Mouse (Mus musculus): ENCODE data around the gene Anks1b. TPM values are rescaled to one million over a fixed set of nuclear protein-coding genes. Genes with fewer than 3 reads are reported as not detected.

The Anks1b gene
- polyA plus RNA-seq, 1 experiment: 0.19 TPM

- no peaks in the 10 kb centered on the region; the same call in 1 of the 2 replicates for H3K4me1 ChIP-seq (ENCODE audit: control insufficient read depth, insufficient read depth, insufficient read length)
- no peak overlapping the region for H3K4me3 ChIP-seq (ENCODE audit: extremely low read depth, insufficient read depth, insufficient read length)
- H3K27me3 ChIP-seq (ENCODE audit: control insufficient read depth, insufficient read depth, low read length): no peaks in the 10 kb centered on the region
- no peak overlapping the region for H3K27ac ChIP-seq (ENCODE audit: insufficient read depth, low read length)
- H3K36me3 ChIP-seq (ENCODE audit: control insufficient read depth, insufficient read depth, low read length): no peaks in the 10 kb centered on the region
- no peak for TF ChIP-seq CTCF (IDR thresholded peaks at IDR 0.05; ENCODE audit: extremely low read depth, insufficient read depth, insufficient read length, insufficient replicate concordance)
- TF ChIP-seq POLR2A (IDR thresholded peaks at IDR 0.05; ENCODE audit: low read depth, low read length): no peak
- 70% methylated on average over 6 of the region's 6 CpGs for WGBS
- DNase-seq (ENCODE audit: low read depth in 1 of 2, low spot score in 2 of 2): no peak
Measured at GRCm38 (mm10) chr10:90577099-90577461, 703.8 kb downstream of the Anks1b start.

- no peak overlapping the region for H3K4me3 ChIP-seq (ENCODE audit: extremely low read depth, insufficient read depth, insufficient read length)
- no peaks in the 10 kb centered on the region; the same call in 1 of the 2 replicates for H3K4me1 ChIP-seq (ENCODE audit: control insufficient read depth, insufficient read depth, insufficient read length)
- 79% methylated on average over 9 of the region's 9 CpGs for WGBS
- no peaks in the 10 kb centered on the region for H3K27me3 ChIP-seq (ENCODE audit: control insufficient read depth, insufficient read depth, low read length)
- DNase-seq (ENCODE audit: low read depth in 1 of 2, low spot score in 2 of 2): no peak
- H3K36me3 ChIP-seq (ENCODE audit: control insufficient read depth, insufficient read depth, low read length): no peaks in the 10 kb centered on the region
- TF ChIP-seq POLR2A (IDR thresholded peaks at IDR 0.05; ENCODE audit: low read depth, low read length) (no peak), CTCF (IDR thresholded peaks at IDR 0.05; ENCODE audit: extremely low read depth, insufficient read depth, insufficient read length, insufficient replicate concordance) (no peak)
- no peak overlapping the region for H3K27ac ChIP-seq (ENCODE audit: insufficient read depth, low read length)
Measured at GRCm38 (mm10) chr10:90577777-90578176, 704.5 kb downstream of the Anks1b start.

GRCm38 (mm10) chr10:90579970-90580369, 706.7 kb downstream of the Anks1b start:
- H3K4me3 ChIP-seq (ENCODE audit: extremely low read depth, insufficient read depth, insufficient read length): no peak overlapping the region
- H3K27ac ChIP-seq (ENCODE audit: insufficient read depth, low read length): no peak overlapping the region
- no peak for DNase-seq (ENCODE audit: low read depth in 1 of 2, low spot score in 2 of 2)
- 75% methylated on average over 5 of the region's 5 CpGs for WGBS
- H3K4me1 ChIP-seq (ENCODE audit: control insufficient read depth, insufficient read depth, insufficient read length): no peaks in the 10 kb centered on the region; the same call in 1 of the 2 replicates
- H3K27me3 ChIP-seq (ENCODE audit: control insufficient read depth, insufficient read depth, low read length): no peaks in the 10 kb centered on the region
- H3K36me3 ChIP-seq (ENCODE audit: control insufficient read depth, insufficient read depth, low read length): no peaks in the 10 kb centered on the region
- no peak for TF ChIP-seq POLR2A (IDR thresholded peaks at IDR 0.05; ENCODE audit: low read depth, low read length)
- no peak for TF ChIP-seq CTCF (IDR thresholded peaks at IDR 0.05; ENCODE audit: extremely low read depth, insufficient read depth, insufficient read length, insufficient replicate concordance)

GRCm38 (mm10) chr10:90584052-90584451, 710.7 kb downstream of the Anks1b start:
- WGBS: 76% methylated on average over 4 of the region's 4 CpGs
- Histone ChIP-seq H3K4me3 (ENCODE audit: extremely low read depth, insufficient read depth, insufficient read length) (no peak overlapping the region), H3K27ac (ENCODE audit: insufficient read depth, low read length) (no peak overlapping the region), H3K36me3 (ENCODE audit: control insufficient read depth, insufficient read depth, low read length) (no peaks in the 10 kb centered on the region), H3K27me3 (ENCODE audit: control insufficient read depth, insufficient read depth, low read length) (no peaks in the 10 kb centered on the region), H3K4me1 (ENCODE audit: control insufficient read depth, insufficient read depth, insufficient read length) (no peaks in the 10 kb centered on the region; the same call in 1 of the 2 replicates)
- no peak for TF ChIP-seq CTCF (IDR thresholded peaks at IDR 0.05; ENCODE audit: extremely low read depth, insufficient read depth, insufficient read length, insufficient replicate concordance)
- TF ChIP-seq POLR2A (IDR thresholded peaks at IDR 0.05; ENCODE audit: low read depth, low read length): no peak
- DNase-seq (ENCODE audit: low read depth in 1 of 2, low spot score in 2 of 2): no peak

DNA sequence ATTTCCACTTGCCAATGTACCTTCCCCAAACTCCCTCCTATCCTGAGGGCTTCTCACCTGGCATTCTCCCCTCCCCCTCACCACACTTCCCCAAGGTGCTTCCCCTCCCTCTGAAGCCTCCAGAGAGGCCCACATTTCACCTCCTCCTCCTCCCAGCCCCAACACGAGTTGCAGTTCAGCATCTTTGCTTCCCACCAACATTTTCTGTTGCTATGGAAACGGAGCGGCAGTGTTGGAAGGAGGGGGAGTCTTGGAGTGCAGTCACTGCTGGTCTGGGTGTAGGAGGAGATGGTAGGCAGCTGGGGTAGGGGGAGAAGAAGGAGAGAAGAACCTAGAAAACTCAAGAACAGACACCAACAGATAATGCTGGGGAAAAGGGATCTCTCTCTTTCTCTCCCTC, 722.8 kb downstream of the Anks1b start:
- WGBS: 25% methylated on average over 3 of the region's 3 CpGs
- no peaks in the 10 kb centered on the region for H3K36me3 ChIP-seq (ENCODE audit: control insufficient read depth, insufficient read depth, low read length)

DNA sequence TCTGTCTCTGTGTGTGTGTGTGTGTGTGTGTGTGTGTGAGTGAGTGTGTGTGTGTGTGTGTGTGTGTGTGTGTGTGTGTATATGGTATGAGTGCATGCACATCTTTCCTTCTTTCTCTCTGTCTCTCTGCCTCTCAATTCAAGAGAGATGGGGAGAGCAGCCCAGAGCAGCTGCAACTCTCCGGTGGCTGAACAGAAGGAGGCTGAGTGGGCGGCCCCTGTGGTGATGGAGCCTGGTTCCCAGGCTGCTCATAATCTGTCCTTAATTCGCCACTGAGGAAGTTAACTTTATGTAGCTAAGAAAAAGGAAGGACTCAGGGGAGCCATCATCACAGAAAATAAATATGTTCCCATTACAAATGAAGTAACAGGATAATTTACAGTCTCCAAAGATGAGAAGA, 723.3 kb downstream of the Anks1b start:
- Histone ChIP-seq H3K27me3 (ENCODE audit: control insufficient read depth, insufficient read depth, low read length) (no peaks in the 10 kb centered on the region), H3K4me3 (ENCODE audit: extremely low read depth, insufficient read depth, insufficient read length) (no peak overlapping the region), H3K4me1 (ENCODE audit: control insufficient read depth, insufficient read depth, insufficient read length) (no peaks in the 10 kb centered on the region), H3K36me3 (ENCODE audit: control insufficient read depth, insufficient read depth, low read length) (no peaks in the 10 kb centered on the region), H3K27ac (ENCODE audit: insufficient read depth, low read length) (no peak overlapping the region)
- TF ChIP-seq CTCF (IDR thresholded peaks at IDR 0.05; ENCODE audit: extremely low read depth, insufficient read depth, insufficient read length, insufficient replicate concordance): no peak
- no peak for TF ChIP-seq POLR2A (IDR thresholded peaks at IDR 0.05; ENCODE audit: low read depth, low read length)
- 45% methylated on average over 3 of the region's 3 CpGs for WGBS
- no peak for DNase-seq (ENCODE audit: low read depth in 1 of 2, low spot score in 2 of 2)

More for the DNA sequence above, 722.8 kb downstream of the Anks1b start:
- H3K27ac ChIP-seq (ENCODE audit: insufficient read depth, low read length): no peak overlapping the region
- no peaks in the 10 kb centered on the region for H3K4me1 ChIP-seq (ENCODE audit: control insufficient read depth, insufficient read depth, insufficient read length)
- no peaks in the 10 kb centered on the region for H3K27me3 ChIP-seq (ENCODE audit: control insufficient read depth, insufficient read depth, low read length)
- DNase-seq (ENCODE audit: low read depth in 1 of 2, low spot score in 2 of 2): no peak
- TF ChIP-seq POLR2A (IDR thresholded peaks at IDR 0.05; ENCODE audit: low read depth, low read length) (no peak), CTCF (IDR thresholded peaks at IDR 0.05; ENCODE audit: extremely low read depth, insufficient read depth, insufficient read length, insufficient replicate concordance) (no peak)
- no peak overlapping the region for H3K4me3 ChIP-seq (ENCODE audit: extremely low read depth, insufficient read depth, insufficient read length)

DNA sequence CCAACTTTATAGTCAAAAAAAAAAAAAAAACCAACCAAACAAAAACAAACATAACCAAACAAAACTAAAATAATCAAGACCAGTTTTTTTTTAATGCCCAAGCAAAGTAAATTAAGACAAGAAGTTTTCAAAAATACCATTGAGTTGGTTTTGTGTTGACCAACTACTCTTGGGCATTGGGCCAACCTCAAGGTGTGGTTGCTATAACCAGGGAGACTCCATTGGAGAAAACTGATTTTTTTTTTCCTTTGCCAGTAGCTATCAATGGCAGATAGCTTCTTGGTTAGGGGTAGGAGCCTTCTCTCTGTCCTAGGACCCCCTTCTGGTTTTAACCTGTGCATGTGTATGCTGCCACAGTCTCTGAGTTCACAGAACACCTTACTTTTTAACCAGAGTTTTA, 725.8 kb downstream of the Anks1b start:
- H3K36me3 ChIP-seq (ENCODE audit: control insufficient read depth, insufficient read depth, low read length): no peaks in the 10 kb centered on the region
- no peak overlapping the region for H3K27ac ChIP-seq (ENCODE audit: insufficient read depth, low read length)
- no peaks in the 10 kb centered on the region for H3K27me3 ChIP-seq (ENCODE audit: control insufficient read depth, insufficient read depth, low read length)
- no peak for DNase-seq (ENCODE audit: low read depth in 1 of 2, low spot score in 2 of 2)
- H3K4me3 ChIP-seq (ENCODE audit: extremely low read depth, insufficient read depth, insufficient read length): no peak overlapping the region
- TF ChIP-seq POLR2A (IDR thresholded peaks at IDR 0.05; ENCODE audit: low read depth, low read length) (no peak), CTCF (IDR thresholded peaks at IDR 0.05; ENCODE audit: extremely low read depth, insufficient read depth, insufficient read length, insufficient replicate concordance) (no peak)
- no peaks in the 10 kb centered on the region for H3K4me1 ChIP-seq (ENCODE audit: control insufficient read depth, insufficient read depth, insufficient read length)
